Mouse (Mus musculus): Measurements from ENCODE around the gene Cd160.

Gene Cd160

GRCm38 (mm10) chr3:96828984-96829383 is at the start of gene Cd160, which contains the start of gene Pdzk1:
Gene Cd160, minus strand, starts transcription at chr3:96829351.
Gene Pdzk1, plus strand, starts transcription at chr3:96829284.
- DNase-seq: no peak

- DNase-seq: no peak
Observed at GRCm38 (mm10) chr3:96874808-96875571, 45.8 kb upstream of the Cd160 start.

- no peak for DNase-seq
Observed at GRCm38 (mm10) chr3:96872501-96872900, 43.4 kb upstream of the Cd160 start.

GRCm38 (mm10) chr3:96871070-96871469 is 41.9 kb upstream of the Cd160 start:
- no peak for DNase-seq

GRCm38 (mm10) chr3:96870270-96870669 is 41.1 kb upstream of the Cd160 start:
- no peak for DNase-seq

- DNase-seq: no peak
Observed at GRCm38 (mm10) chr3:96869091-96869490, 39.9 kb upstream of the Cd160 start.

- DNase-seq: no peak
Observed at GRCm38 (mm10) chr3:96868566-96868965, 39.4 kb upstream of the Cd160 start.

- no peak for DNase-seq
Observed at GRCm38 (mm10) chr3:96867863-96868262, 38.7 kb upstream of the Cd160 start.

- no peak for DNase-seq
Observed at GRCm38 (mm10) chr3:96860498-96860897, 31.3 kb upstream of the Cd160 start.

- DNase-seq: no peak
Observed at GRCm38 (mm10) chr3:96855833-96856232, 26.7 kb upstream of the Cd160 start.

GRCm38 (mm10) chr3:96854376-96854775 is 25.2 kb upstream of the Cd160 start:
- no peak for DNase-seq

- DNase-seq: no peak
Observed at GRCm38 (mm10) chr3:96852561-96852960, 23.4 kb upstream of the Cd160 start.

GRCm38 (mm10) chr3:96849168-96849727 is 20.1 kb upstream of the Cd160 start:
- no peak for DNase-seq

- DNase-seq: no peak
Observed at GRCm38 (mm10) chr3:96848470-96848869, 19.3 kb upstream of the Cd160 start.

GRCm38 (mm10) chr3:96847661-96848060 is 18.5 kb upstream of the Cd160 start:
- no peak for DNase-seq

GRCm38 (mm10) chr3:96846985-96847384 is 17.8 kb upstream of the Cd160 start:
- DNase-seq: no peak

GRCm38 (mm10) chr3:96845806-96846205 is 16.7 kb upstream of the Cd160 start:
- DNase-seq: no peak

GRCm38 (mm10) chr3:96845191-96845590 is 16.0 kb upstream of the Cd160 start:
- DNase-seq: no peak

- no peak for DNase-seq
Observed at GRCm38 (mm10) chr3:96838996-96839645, 10.0 kb upstream of the Cd160 start.

- no peak for DNase-seq
Observed at GRCm38 (mm10) chr3:96836414-96836813, 7.3 kb upstream of the Cd160 start.

GRCm38 (mm10) chr3:96834587-96835348 is 5.6 kb upstream of the Cd160 start:
- no peak for DNase-seq

GRCm38 (mm10) chr3:96832930-96833329 is 3.8 kb upstream of the Cd160 start:
- DNase-seq: no peak

GRCm38 (mm10) chr3:96829856-96830255 is 705 bp upstream of the Cd160 start:
- DNase-seq: no peak
